Mouse (Mus musculus) embryonic facial prominence, embryonic 11.5 days (tissue): ENCODE measurements around the gene Rapgef2. TPM values are rescaled to one million over a fixed set of nuclear protein-coding genes. Genes with fewer than 3 reads are reported as not detected.
A peak's percentile ranks its signal among the peaks of the same experiment; 100 is the strongest.

Source experiments
- ATAC-seq: fragments of 200-750 bp; cut with Nextera tagmentation; replicated peaks from 2 replicates; pipeline ENCODE4 v1.8.0; 2017; ENCODE audit warnings: low read depth; ENCODE audit not compliant: insufficient number of reproducible peaks, low FRiP score, low TSS enrichment
- DNase-seq: peaks from one replicate; pipeline ENCODE4 v3.0.0-alpha.2; 2015; ENCODE audit warnings: low spot score
- H3K27ac ChIP-seq: fragments of 300-500 bp; sonication (generic); replicated peaks from 2 replicates; pipeline ENCODE4 v1.5.1; 2014; ENCODE audit warnings: mild to moderate bottlenecking, low read depth, low read length, control low read depth
- H3K27me3 ChIP-seq: fragments of 300-500 bp; sonication (generic); 2 replicates; pipeline ENCODE4 v1.6.1; 2014; ENCODE audit warnings: mild to moderate bottlenecking, low read length, moderate library complexity, mixed read lengths; ENCODE audit not compliant: control insufficient read depth, insufficient read depth
- H3K36me3 ChIP-seq: fragments of 300-500 bp; sonication (generic); replicated peaks from 2 replicates; pipeline ENCODE4 v1.6.1; 2014; ENCODE audit warnings: low read depth, mild to moderate bottlenecking, low read length, moderate library complexity, mixed read lengths; ENCODE audit not compliant: control insufficient read depth, insufficient read depth
- H3K4me1 ChIP-seq: fragments of 300-500 bp; sonication (generic); 2 replicates; pipeline ENCODE4 v1.6.1; 2014; ENCODE audit warnings: low read length, mixed read lengths; ENCODE audit not compliant: control insufficient read depth, insufficient read depth
- H3K4me2 ChIP-seq: fragments of 300-500 bp; sonication (generic); 2 replicates; pipeline ENCODE4 v1.6.1; 2014; ENCODE audit warnings: low read depth, mild to moderate bottlenecking, control low read depth, low read length, moderate library complexity
- H3K4me3 ChIP-seq: fragments of 300-500 bp; sonication (generic); 2 replicates; pipeline ENCODE4 v1.5.1; 2014; ENCODE audit warnings: low read depth, low read length, control low read depth
- H3K9ac ChIP-seq: fragments of 300-500 bp; sonication (generic); replicated peaks from 2 replicates; pipeline ENCODE4 v1.6.1; 2014; ENCODE audit warnings: mild to moderate bottlenecking, control low read depth, low read length
- H3K9me3 ChIP-seq: fragments of 300-500 bp; sonication (generic); replicated peaks from 2 replicates; pipeline ENCODE4 v1.6.1; 2016; ENCODE audit warnings: mild to moderate bottlenecking, low read length, inconsistent platforms, mixed read lengths; ENCODE audit not compliant: control insufficient read depth
- WGBS: fragments of 180-500 bp; shearing (Covaris S2); extraction: QIAGEN DNeasy Blood & Tissue Kit; methylation state at CpG from one replicate; pipeline ENCODE4 v1.1.7; 2014; 5-methylcytosine and 5-hydroxymethylcytosine counted together
- polyA plus RNA-seq: library from polyadenylated mRNA; unstranded; fragments of >200 nt; fragmentation: Nextera tagmentation; extraction: Ambion mirVana; gene quantifications from 2 replicates; pipeline ENCODE4 v1.2.1, GENCODE M21; 2014

Rapgef2 gene
- polyA plus RNA-seq, 1 experiment from 2014 or later, result 6.8 TPM

DNA sequence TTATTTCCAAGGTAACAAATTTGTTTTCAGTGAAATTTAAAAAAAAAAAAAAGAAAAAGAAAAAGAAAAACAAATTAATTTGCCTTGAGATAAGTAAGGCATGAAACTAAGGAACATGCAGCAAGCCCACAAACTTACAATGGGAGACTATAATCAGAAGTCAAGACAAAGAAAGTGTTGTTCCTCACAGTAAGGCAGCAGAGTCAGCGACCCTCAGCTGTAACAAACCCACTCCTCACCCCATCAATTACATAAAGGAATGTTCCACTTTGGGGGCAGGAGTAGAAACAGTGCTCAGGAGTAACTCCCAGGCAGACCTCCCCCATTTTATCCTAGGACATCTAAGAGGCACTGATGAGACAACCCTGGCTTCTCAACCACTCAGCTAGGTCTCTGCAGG is 13.0 kb downstream of the Rapgef2 start:
- no peaks in the 10 kb centered on the region for H3K9me3 ChIP-seq
- H3K27me3 ChIP-seq, result no peaks in the 10 kb centered on the region
- H3K4me3 ChIP-seq, result no peak overlapping the region
- no peak for ATAC-seq
- DNase-seq, result no peak
- WGBS, result 16% methylated on average over 1 of the region's 1 CpGs
- no peaks in the 10 kb centered on the region for H3K4me1 ChIP-seq
- no peak overlapping the region for H3K9ac ChIP-seq
- H3K4me2 ChIP-seq, result no peak overlapping the region
- H3K36me3 ChIP-seq, result no peaks in the 10 kb centered on the region
- H3K27ac ChIP-seq, result no peak overlapping the region

GRCm38 (mm10) chr3:79272939-79273338 is 13.4 kb downstream of the Rapgef2 start:
- Histone ChIP-seq H3K9me3 (no peaks in the 10 kb centered on the region), H3K4me1 (no peaks in the 10 kb centered on the region), H3K27ac (no peak overlapping the region), H3K36me3 (no peaks in the 10 kb centered on the region), H3K9ac (no peak overlapping the region), H3K4me3 (no peak overlapping the region), H3K4me2 (no peak overlapping the region), H3K27me3 (no peaks in the 10 kb centered on the region)
- ATAC-seq (no peak), DNase-seq (no peak)
- WGBS, result 74% methylated on average over 4 of the region's 4 CpGs

GRCm38 (mm10) chr3:79270980-79271555 is 15.2 kb downstream of the Rapgef2 start:
- H3K27ac ChIP-seq, result no peak overlapping the region
- DNase-seq (no peak), ATAC-seq (no peak)
- H3K27me3 ChIP-seq, result no peaks in the 10 kb centered on the region
- no peaks in the 10 kb centered on the region for H3K9me3 ChIP-seq
- no peaks in the 10 kb centered on the region for H3K36me3 ChIP-seq
- WGBS, result 71% methylated on average over 12 of the region's 12 CpGs
- no peak overlapping the region for H3K9ac ChIP-seq
- H3K4me2 ChIP-seq, result no peak overlapping the region
- H3K4me1 ChIP-seq, result no peaks in the 10 kb centered on the region
- H3K4me3 ChIP-seq, result no peak overlapping the region

- ATAC-seq (no peak), DNase-seq (no peak)
- Histone ChIP-seq H3K4me3 (no peak overlapping the region), H3K4me2 (no peak overlapping the region), H3K4me1 (no peaks in the 10 kb centered on the region), H3K36me3 (no peaks in the 10 kb centered on the region), H3K27me3 (no peaks in the 10 kb centered on the region), H3K9me3 (no peaks in the 10 kb centered on the region), H3K27ac (no peak overlapping the region), H3K9ac (no peak overlapping the region)
- WGBS, result 84% methylated on average over 8 of the region's 8 CpGs
These were observed 16.4 kb downstream of the Rapgef2 start for GRCm38 (mm10) chr3:79269872-79270271.

DNA sequence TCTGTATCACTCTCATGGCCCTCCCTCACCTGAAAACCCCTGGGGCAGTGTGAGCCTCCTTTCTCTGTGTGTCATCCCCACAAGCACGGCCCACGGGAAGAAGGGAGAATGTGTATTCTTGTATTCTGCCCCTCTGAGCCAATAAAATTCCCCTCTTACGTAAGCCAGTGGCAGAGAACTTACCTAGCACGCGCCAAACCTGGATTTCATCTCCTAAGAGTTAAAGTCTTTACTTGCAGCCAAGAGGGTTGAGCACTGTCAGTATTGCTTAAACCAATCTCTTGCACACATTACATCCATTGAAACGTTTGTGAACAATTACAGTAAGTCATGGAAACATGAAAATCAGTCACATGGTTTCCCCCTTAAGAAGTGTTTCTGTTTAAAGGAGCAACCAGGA is 19.3 kb downstream of the Rapgef2 start:
- WGBS, result 82% methylated on average over 6 of the region's 6 CpGs
- no peak overlapping the region for H3K27ac ChIP-seq
- H3K9ac ChIP-seq, result no peak overlapping the region
- H3K9me3 ChIP-seq, result no peaks in the 10 kb centered on the region
- DNase-seq (no peak), ATAC-seq (no peak)
- no peaks in the 10 kb centered on the region for H3K27me3 ChIP-seq
- H3K4me1 ChIP-seq, result no peaks in the 10 kb centered on the region
- no peak overlapping the region for H3K4me2 ChIP-seq
- no peak overlapping the region for H3K4me3 ChIP-seq
- no peaks in the 10 kb centered on the region for H3K36me3 ChIP-seq

- Histone ChIP-seq H3K9ac (no peak overlapping the region), H3K27me3 (no peaks in the 10 kb centered on the region), H3K27ac (no peak overlapping the region), H3K4me1 (no peaks in the 10 kb centered on the region), H3K4me3 (no peak overlapping the region), H3K36me3 (no peaks in the 10 kb centered on the region), H3K9me3 (no peaks in the 10 kb centered on the region), H3K4me2 (no peak overlapping the region)
- DNase-seq, result no peak
- ATAC-seq, result 0 out of 2 replicates have a peak, but pooled peaks have one; percentile 62
- WGBS, result 62% methylated on average over 6 of the region's 6 CpGs
These were observed 24.5 kb downstream of the Rapgef2 start for GRCm38 (mm10) chr3:79261816-79262316.

DNA sequence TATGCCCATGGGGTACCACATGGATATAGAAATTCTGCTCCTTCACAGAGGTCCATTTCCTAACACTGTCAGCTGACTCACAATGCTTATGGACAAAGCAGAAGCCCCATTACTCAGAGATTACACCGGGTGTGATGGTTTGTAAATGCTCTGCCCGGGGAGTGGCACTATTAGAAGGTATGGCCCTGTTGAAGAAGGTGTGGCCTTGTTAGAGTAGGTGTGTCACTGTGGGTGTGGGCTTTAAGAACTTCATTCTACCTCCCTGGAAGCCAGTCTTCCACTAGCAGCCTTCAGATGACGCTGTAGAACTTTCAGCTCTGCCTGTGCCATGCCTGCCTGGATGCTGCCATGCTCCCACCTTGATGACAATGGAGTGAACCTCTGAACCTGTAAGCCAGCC is 32.3 kb downstream of the Rapgef2 start:
- Histone ChIP-seq H3K9me3 (no peaks in the 10 kb centered on the region), H3K4me3 (no peak overlapping the region), H3K36me3 (no peaks in the 10 kb centered on the region), H3K4me2 (no peak overlapping the region), H3K27me3 (no peaks in the 10 kb centered on the region), H3K9ac (no peak overlapping the region), H3K4me1 (no peaks in the 10 kb centered on the region), H3K27ac (no peak overlapping the region)
- DNase-seq, result no peak
- 86% methylated on average over 3 of the region's 3 CpGs for WGBS
- no peak for ATAC-seq

GRCm38 (mm10) chr3:79253416-79253815 is 32.9 kb downstream of the Rapgef2 start:
- Histone ChIP-seq H3K27ac (no peak overlapping the region), H3K4me3 (no peak overlapping the region), H3K36me3 (no peaks in the 10 kb centered on the region), H3K27me3 (no peaks in the 10 kb centered on the region), H3K9ac (no peak overlapping the region), H3K4me2 (no peak overlapping the region), H3K4me1 (no peaks in the 10 kb centered on the region), H3K9me3 (no peaks in the 10 kb centered on the region)
- ATAC-seq (no peak), DNase-seq (no peak)
- WGBS, result 82% methylated on average over 9 of the region's 9 CpGs
